Mouse (Mus musculus) thymus, adult 2 months (tissue): Measurements from ENCODE around the gene Sltm. TPM values are rescaled to one million over a fixed set of nuclear protein-coding genes. Genes with fewer than 3 reads are reported as not detected.

ENCODE experiments used
- DNase-seq: peaks from one replicate; pipeline ENCODE4 v3.0.0; 2021
- H3K27ac ChIP-seq: fragments of 200-500 bp; 2 replicates; pipeline ENCODE4 v1.5.1; 2012; ENCODE audit warnings: low read length, control low read depth; ENCODE audit not compliant: control insufficient read depth, insufficient read depth
- H3K27me3 ChIP-seq: fragments of 200-500 bp; 2 replicates; pipeline ENCODE4 v1.6.1; 2012; ENCODE audit warnings: mild to moderate bottlenecking, low read length, moderate library complexity, mixed read lengths; ENCODE audit not compliant: control insufficient read depth, insufficient read depth
- H3K36me3 ChIP-seq: fragments of 200-500 bp; 2 replicates; pipeline ENCODE4 v1.6.1; 2012; ENCODE audit warnings: mild to moderate bottlenecking, low read length, moderate library complexity; ENCODE audit not compliant: control insufficient read depth, insufficient read depth
- H3K4me1 ChIP-seq: fragments of 200-500 bp; replicated peaks from 2 replicates; pipeline ENCODE4 v1.6.1; 2012; ENCODE audit warnings: low read length; ENCODE audit not compliant: control insufficient read depth, insufficient read depth
- H3K4me3 ChIP-seq: fragments of 200-500 bp; 2 replicates; pipeline ENCODE4 v1.5.1; 2012; ENCODE audit warnings: mild to moderate bottlenecking, low read length, control low read depth, moderate library complexity; ENCODE audit not compliant: control insufficient read depth, insufficient read depth
- CTCF ChIP-seq: fragments of 200-500 bp; IDR thresholded peaks from 2 replicates; pipeline ENCODE4 v1.5.1; 2012; ENCODE audit warnings: mild to moderate bottlenecking, control low read depth, low read length, moderate library complexity, borderline replicate concordance; ENCODE audit not compliant: control insufficient read depth, poor library complexity, insufficient read depth; ENCODE audit errors: extremely low read depth
- POLR2A ChIP-seq: fragments of 200-500 bp; IDR thresholded peaks from 2 replicates; pipeline ENCODE4 v1.6.1; 2012; ENCODE audit warnings: mild to moderate bottlenecking, low read length, control low read depth, moderate library complexity; ENCODE audit not compliant: control insufficient read depth, poor library complexity, insufficient read depth; ENCODE audit errors: extremely low read depth
- WGBS: fragments of 180-500 bp; shearing (Covaris S2); methylation state at CpG from one replicate; pipeline ENCODE4 v1.1.7; 2018; 5-methylcytosine and 5-hydroxymethylcytosine counted together
- polyA plus RNA-seq: library from polyadenylated mRNA; depleted of rRNA; stranded (reverse); fragments of >200 nt; gene quantifications from 2 replicates; pipeline ENCODE4 v1.2.3, GENCODE M21; 2012; rRNA removed

Gene Sltm
- polyA plus RNA-seq, 1 experiment, result 15.7 TPM

DNA sequence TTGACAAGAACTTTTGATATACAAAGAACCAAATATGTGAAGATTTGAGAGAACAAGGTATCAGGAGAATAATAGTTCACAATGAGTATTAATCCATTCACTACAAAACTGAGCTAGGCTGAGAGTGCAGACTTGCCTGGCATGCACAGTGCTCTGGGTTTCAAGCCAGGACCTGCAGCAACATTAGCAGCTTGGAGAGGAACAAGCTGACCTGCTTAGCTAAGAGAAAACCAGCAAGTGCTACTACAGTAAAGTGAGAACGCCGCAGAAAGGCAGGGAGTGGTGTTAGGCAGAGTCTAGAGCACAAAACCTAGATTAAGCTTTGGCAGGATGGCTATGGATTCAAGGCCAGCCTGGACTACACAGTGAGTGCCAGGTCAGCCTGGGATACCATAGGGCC lies 87.2 kb downstream of the Sltm start:
- H3K27ac ChIP-seq, result no peak overlapping the region
- WGBS, result 84% methylated on average over 2 of the region's 2 CpGs
- H3K27me3 ChIP-seq, result no peaks in the 10 kb centered on the region
- no peak for DNase-seq
- TF ChIP-seq POLR2A, result no peak
- TF ChIP-seq CTCF, result no peak
- peaks cover 23% of the 10 kb centered on the region for H3K36me3 ChIP-seq
- H3K4me3 ChIP-seq, result no peak overlapping the region
- no peaks in the 10 kb centered on the region; the same call in 1 of the 2 replicates for H3K4me1 ChIP-seq

DNA sequence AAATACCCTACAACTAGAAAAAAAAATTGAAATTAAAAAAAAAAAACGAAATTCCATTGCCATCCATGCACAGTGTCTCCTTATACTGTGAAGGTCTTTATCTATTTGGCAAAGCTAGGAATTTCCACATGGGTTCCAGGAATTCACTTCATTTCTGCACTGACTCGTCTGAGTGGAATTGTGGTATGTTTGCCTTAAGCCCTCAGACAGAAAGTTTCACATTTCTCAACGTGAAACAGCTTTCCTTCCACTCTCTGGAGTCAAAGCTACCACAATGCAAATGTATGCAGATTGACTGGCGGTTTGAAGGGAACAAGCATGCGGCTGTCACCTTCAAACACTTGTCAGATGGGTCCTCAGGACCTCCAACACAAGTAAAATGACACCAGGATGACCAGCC lies 89.1 kb downstream of the Sltm start:
- TF ChIP-seq POLR2A (no peak), CTCF (no peak)
- H3K27ac ChIP-seq, result no peak overlapping the region
- no peak for DNase-seq
- 68% methylated on average over 5 of the region's 5 CpGs for WGBS
- no peaks in the 10 kb centered on the region for H3K27me3 ChIP-seq
- peaks cover 9% of the 10 kb centered on the region; the same call in 1 of the 2 replicates for H3K36me3 ChIP-seq
- H3K4me3 ChIP-seq, result no peak overlapping the region
- no peaks in the 10 kb centered on the region; the same call in 1 of the 2 replicates for H3K4me1 ChIP-seq

DNA sequence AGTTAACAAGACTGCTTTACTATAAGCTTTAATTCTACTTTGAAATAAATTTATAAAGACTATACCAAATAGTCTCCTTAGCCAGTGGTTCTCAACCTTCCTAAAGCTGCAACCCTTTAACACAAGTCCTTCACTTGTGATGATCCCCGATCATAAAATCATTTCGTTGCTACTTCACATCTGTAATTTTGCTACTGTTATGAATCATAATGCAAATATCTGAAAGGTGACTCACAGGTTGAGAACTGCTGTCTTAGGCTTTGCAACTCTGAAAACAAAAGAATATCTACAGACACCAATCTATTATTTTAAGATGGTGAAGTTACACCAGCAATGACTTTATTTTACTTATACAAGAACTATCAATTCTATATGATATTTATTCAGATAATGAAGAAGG lies 94.2 kb downstream of the Sltm start:
- H3K36me3 ChIP-seq, result peaks cover 3% of the 10 kb centered on the region; the same call in 1 of the 2 replicates
- no peak overlapping the region for H3K4me3 ChIP-seq
- 93% methylated on average over 2 of the region's 2 CpGs for whole genome bisulfite sequencing
- DNase-seq, result no peak
- no peaks in the 10 kb centered on the region for H3K4me1 ChIP-seq
- TF ChIP-seq CTCF, result no peak
- TF ChIP-seq POLR2A, result no peak
- H3K27me3 ChIP-seq, result no peaks in the 10 kb centered on the region
- H3K27ac ChIP-seq, result no peak overlapping the region

Other genes starting within 250 kb of the Sltm start
- gene Ccnb2, start 121.2 kb upstream of the Sltm start, polyA plus RNA-seq, result 62.5 and 74.4 TPM in 2 replicates
- 94.5 and 111 TPM in 2 replicates for gene Rnf111, start 39.0 kb upstream of the Sltm start, polyA plus RNA-seq
- 3.5 and 6.3 TPM in 2 replicates for gene Gm10642, start 113.5 kb downstream of the Sltm start, polyA plus RNA-seq
- gene Mindy2, start 114.4 kb downstream of the Sltm start, polyA plus RNA-seq, result 17.3 and 28.2 TPM in 2 replicates
- gene Adam10, start 136.2 kb downstream of the Sltm start, polyA plus RNA-seq, result 21.7 and 25.4 TPM in 2 replicates